Mouse (Mus musculus) central nervous system, embryonic 18 days (tissue): ENCODE results near the gene Rab39b. TPM values are rescaled to one million over a fixed set of nuclear protein-coding genes. Genes with fewer than 3 reads are reported as not detected.

Experiments
- polyA plus RNA-seq: library from polyadenylated mRNA; depleted of rRNA; stranded (reverse); fragments of >200 nt; gene quantifications from 2 replicates; pipeline ENCODE4 v1.2.3, GENCODE M21; 2012; rRNA removed

The Rab39b gene
- 18.1 and 20.1 TPM in 2 replicates for polyA plus RNA-seq

GRCm38 (mm10) chrX:75577582-75578324, at the start of gene Rab39b:
Rab39b (minus strand) TSS chrX:75578231.

Other genes starting within 250 kb of the Rab39b start
- 20.9 and 22.6 TPM in 2 replicates for gene Fundc2, start 195.8 kb downstream of the Rab39b start, polyA plus RNA-seq
- 0.39 and 0.74 TPM in 2 replicates for gene F8, start 195.6 kb downstream of the Rab39b start, polyA plus RNA-seq
- gene Cmc4, start 161.6 kb downstream of the Rab39b start, polyA plus RNA-seq = 23.1 and 25.2 TPM in 2 replicates
- 10.0 and 10.8 TPM in 2 replicates for gene Mtcp1, start 161.6 kb downstream of the Rab39b start, polyA plus RNA-seq
- 21.6 and 22.1 TPM in 2 replicates for gene Brcc3, start 161.6 kb downstream of the Rab39b start, polyA plus RNA-seq
- 117 and 122 TPM in 2 replicates for gene Vbp1, start 63.9 kb downstream of the Rab39b start, polyA plus RNA-seq